Mouse (Mus musculus) MEL (cell line): ENCODE measurements around the gene Hfe. TPM values are rescaled to one million over a fixed set of nuclear protein-coding genes. Genes with fewer than 3 reads are reported as not detected.

Source experiments
- DNase-seq: peaks from one replicate; pipeline ENCODE4 v3.0.0; 2011; ENCODE audit warnings: low read depth, low spot score
- H3K27ac ChIP-seq: 2 replicates; pipeline ENCODE4 v1.5.1; 2012; ENCODE audit warnings: low read depth, mild to moderate bottlenecking, control low read depth, low read length, moderate library complexity; ENCODE audit not compliant: control insufficient read depth
- H3K27me3 ChIP-seq, 2 experiments: fragments of 150-350 bp in 1 of 2; sonication (generic) in 1 of 2; 2 replicates each; pipeline ENCODE4 v1.6.1; 2012; ENCODE audit warnings: low read length in 2 of 2, mild to moderate bottlenecking in 2 of 2, improper control_type of control experiment in 1 of 2, moderate library complexity in 1 of 2; ENCODE audit not compliant: insufficient read depth in 2 of 2, control insufficient read depth in 1 of 2
- H3K36me3 ChIP-seq, 2 experiments: 2 replicates each; pipeline ENCODE4 v1.6.1; 2012 to 2014; ENCODE audit warnings: low read length in 2 of 2, improper control_type of control experiment in 1 of 2, inconsistent platforms in 1 of 2, mild to moderate bottlenecking in 1 of 2; ENCODE audit not compliant: insufficient read depth in 2 of 2, control insufficient read depth in 1 of 2
- H3K4me1 ChIP-seq, 2 experiments: fragments of 150-350 bp in 1 of 2; sonication (generic) in 1 of 2; 2 replicates each; pipeline ENCODE4 v1.6.1; 2012; ENCODE audit warnings: low read length in 2 of 2, improper control_type of control experiment in 1 of 2, mild to moderate bottlenecking in 1 of 2; ENCODE audit not compliant: insufficient read depth in 2 of 2, control insufficient read depth in 1 of 2
- H3K4me3 ChIP-seq, 2 experiments: fragments of 150-350 bp in 1 of 2; sonication (generic) in 1 of 2; 2 replicates each; pipeline ENCODE4 v1.5.1; 2012; ENCODE audit warnings: low read depth in 2 of 2, low read length in 2 of 2, mild to moderate bottlenecking in 2 of 2, moderate library complexity in 2 of 2, control low read depth in 1 of 2, improper control_type of control experiment in 1 of 2; ENCODE audit not compliant: control insufficient read depth in 1 of 2, insufficient read depth in 1 of 2
- H3K79me2 ChIP-seq: 2 replicates; pipeline ENCODE4 v1.6.1; 2012; ENCODE audit warnings: mild to moderate bottlenecking, low read length, moderate library complexity; ENCODE audit not compliant: control insufficient read depth, poor library complexity, insufficient read depth
- H3K9ac ChIP-seq: 2 replicates; pipeline ENCODE4 v1.6.1; 2012; ENCODE audit warnings: low read depth, mild to moderate bottlenecking, control low read depth, low read length, moderate library complexity; ENCODE audit not compliant: control insufficient read depth, poor library complexity, severe bottlenecking
- H3K9me3 ChIP-seq: fragments of 150-350 bp; sonication (generic); replicated peaks from 2 replicates; pipeline ENCODE4 v1.6.1; 2012; ENCODE audit warnings: mild to moderate bottlenecking, low read length, improper control_type of control experiment, moderate library complexity; ENCODE audit not compliant: insufficient read depth
- BHLHE40 ChIP-seq: IDR thresholded peaks from 2 replicates; pipeline ENCODE4 v1.6.1; 2012; ENCODE audit warnings: low read depth, mild to moderate bottlenecking, inconsistent platforms, low read length, improper control_type of control experiment, borderline replicate concordance
- CHD1 ChIP-seq: IDR thresholded peaks from 2 replicates; pipeline ENCODE4 v1.6.1; 2012; ENCODE audit warnings: low read depth, mild to moderate bottlenecking, inconsistent platforms, low read length, improper control_type of control experiment
- CHD2 ChIP-seq: IDR thresholded peaks from 2 replicates; pipeline ENCODE4 v1.6.1; 2011; ENCODE audit warnings: low read length, improper control_type of control experiment
- CTCF ChIP-seq, 3 experiments: IDR thresholded peaks in 2 of 3; conservative IDR thresholded peaks in 1 of 3; 2 replicates each; pipeline ENCODE4 v1.5.1; 2011 to 2012; ENCODE audit warnings: low read length in 3 of 3, low read depth in 2 of 3, mild to moderate bottlenecking in 2 of 3, improper control_type of control experiment in 1 of 3, inconsistent platforms in 1 of 3, mixed read lengths in 1 of 3, moderate library complexity in 1 of 3; ENCODE audit not compliant: control insufficient read depth in 1 of 3, insufficient read depth in 1 of 3, poor library complexity in 1 of 3, severe bottlenecking in 1 of 3
- ETS1 ChIP-seq: IDR thresholded peaks from 2 replicates; pipeline ENCODE4 v1.6.1; 2012; ENCODE audit warnings: low read depth, mild to moderate bottlenecking, inconsistent platforms, low read length, improper control_type of control experiment, moderate library complexity
- GATA1 ChIP-seq: IDR thresholded peaks from 2 replicates; pipeline ENCODE4 v1.6.1; 2011; ENCODE audit warnings: low read depth, low read length, improper control_type of control experiment
- KAT2A ChIP-seq: conservative IDR thresholded peaks from 2 replicates; pipeline ENCODE4 v1.6.1; 2012; ENCODE audit warnings: low read depth, low read length, improper control_type of control experiment, inconsistent platforms
- MAZ ChIP-seq: IDR thresholded peaks from 2 replicates; pipeline ENCODE4 v1.6.1; 2012; ENCODE audit warnings: low read depth, mild to moderate bottlenecking, inconsistent platforms, low read length, improper control_type of control experiment
- MXI1 ChIP-seq: IDR thresholded peaks from 2 replicates; pipeline ENCODE4 v1.6.1; 2011; ENCODE audit warnings: mild to moderate bottlenecking, low read depth, low read length, improper control_type of control experiment
- NELFE ChIP-seq: IDR thresholded peaks from 2 replicates; pipeline ENCODE4 v1.6.1; 2011; ENCODE audit warnings: low read depth, low read length, improper control_type of control experiment
- NRF1 ChIP-seq: IDR thresholded peaks from 2 replicates; pipeline ENCODE4 v1.6.1; 2014; ENCODE audit warnings: low read depth, mild to moderate bottlenecking, inconsistent platforms, low read length, improper control_type of control experiment, moderate library complexity; ENCODE audit not compliant: poor library complexity, insufficient read depth, severe bottlenecking
- POLR2AphosphoS2 ChIP-seq: IDR thresholded peaks from 2 replicates; pipeline ENCODE4 v1.6.1; 2011; ENCODE audit warnings: low read length, improper control_type of control experiment
- POLR2AphosphoS5 ChIP-seq: IDR thresholded peaks from 2 replicates; pipeline ENCODE4 v1.6.1; 2012; ENCODE audit warnings: low read depth, borderline replicate concordance, mild to moderate bottlenecking, inconsistent platforms, low read length, moderate library complexity, mixed read lengths
- RAD21 ChIP-seq: IDR thresholded peaks from 2 replicates; pipeline ENCODE4 v1.6.1; 2011; ENCODE audit warnings: mild to moderate bottlenecking, low read depth, low read length, improper control_type of control experiment
- SMC3 ChIP-seq: IDR thresholded peaks from 2 replicates; pipeline ENCODE4 v1.6.1; 2011; ENCODE audit warnings: low read depth, low read length, improper control_type of control experiment
- TAL1 ChIP-seq: IDR thresholded peaks from 2 replicates; pipeline ENCODE4 v1.6.1; 2012; ENCODE audit warnings: mild to moderate bottlenecking, inconsistent platforms, low read length, moderate library complexity, mixed read lengths
- TBP ChIP-seq: IDR thresholded peaks from 2 replicates; pipeline ENCODE4 v1.8.0; 2011; ENCODE audit warnings: low read depth, low read length, improper control_type of control experiment
- TCF12 ChIP-seq: IDR thresholded peaks from 2 replicates; pipeline ENCODE4 v1.6.1; 2014; ENCODE audit warnings: low read depth, mild to moderate bottlenecking, inconsistent platforms, low read length, improper control_type of control experiment, moderate library complexity
- USF2 ChIP-seq, 2 experiments: IDR thresholded peaks; 2 replicates each; pipeline ENCODE4 v1.6.1; 2011 to 2012; ENCODE audit warnings: improper control_type of control experiment in 2 of 2, low read length in 2 of 2, borderline replicate concordance in 1 of 2, inconsistent platforms in 1 of 2, low read depth in 1 of 2, mild to moderate bottlenecking in 1 of 2; ENCODE audit not compliant: insufficient read depth in 1 of 2
- ZNF384 ChIP-seq: IDR thresholded peaks from 2 replicates; pipeline ENCODE4 v1.6.1; 2012; ENCODE audit warnings: low read depth, mild to moderate bottlenecking, inconsistent platforms, low read length, improper control_type of control experiment
- polyA plus RNA-seq, 2 experiments: library from polyadenylated mRNA; stranded (reverse) in 1 of 2; unstranded in 1 of 2; fragments of >175 nt in 1 of 2; fragments of >200 nt in 1 of 2; gene quantifications; 2 replicates each; pipeline versions ENCODE4 v1.2.1 to v1.2.4; 2012; ENCODE audit warnings: low replicate concordance in 2 of 2, low read depth in 1 of 2; ENCODE audit not compliant: insufficient read length in 2 of 2, insufficient read depth in 1 of 2, missing spikeins in 1 of 2
- total RNA-seq: library from RNA; depleted of rRNA; stranded (reverse); fragments of 300-350 nt; gene quantifications from 2 replicates; pipeline ENCODE4 v1.2.3, GENCODE M21; 2012; rRNA removed

Hfe gene
- total RNA-seq (not detected in 2 replicates), polyA plus RNA-seq (not detected)

GRCm38 (mm10) chr13:23710374-23711089 is at the start of gene Hfe:
Gene Hfe (minus strand): TSS chr13:23710854.
- Histone ChIP-seq H3K79me2 (no peaks in the 10 kb centered on the region), H3K9ac (no peak within 1 kb of the TSS), H3K27me3 (no peaks in the 10 kb centered on the region), H3K27ac (no peak within 1 kb of the TSS), H3K4me1 (peaks cover 2 to 16% of the 10 kb centered on the region in 2 experiments), H3K4me3 (no peak within 1 kb of the TSS), H3K9me3 (no peaks in the 10 kb centered on the region), H3K36me3 (peaks cover 0 to 13% of the 10 kb centered on the region in 2 experiments; a peak in 2 of 4 replicates)
- TF ChIP-seq KAT2A (no peak), NELFE (no peak), USF2 (IDR thresholded peaks at IDR 0.05; ENCODE audit: borderline replicate concordance in 1 of 2, insufficient read depth in 1 of 2, low read depth in 1 of 2, low read length in 2 of 2) (no peak), ZNF384 (no peak), TAL1 (no peak), MAZ (no peak), POLR2AphosphoS2 (no peak), TBP (no peak), NRF1 (no peak), MXI1 (no peak), POLR2AphosphoS5 (no peak), ETS1 (no peak), TCF12 (no peak), RAD21 (no peak), SMC3 (no peak), CHD2 (no peak), CHD1 (no peak), CTCF (IDR thresholded peaks at IDR 0.05 in 2 of 3, conservative IDR thresholded peaks at IDR 0.05 in 1 of 3; ENCODE audit: control insufficient read depth in 1 of 3, insufficient read depth in 1 of 3, low read depth in 2 of 3, low read length in 3 of 3, poor library complexity in 1 of 3, severe bottlenecking in 1 of 3) (no peak), BHLHE40 (no peak)
- DNase-seq, result no peak

GRCm38 (mm10) chr13:23759916-23760239 is 49.2 kb upstream of the Hfe start:
- Histone ChIP-seq H3K79me2 (no peaks in the 10 kb centered on the region; the same call in 1 of the 2 replicates), H3K9ac (peak overlapping the region; percentile 81), H3K9me3 (no peaks in the 10 kb centered on the region), H3K4me3 (peak overlapping the region in 1 of 2 experiments; percentile 27; a peak in 2 of 4 replicates), H3K4me1 (peaks cover 0 to 19% of the 10 kb centered on the region in 2 experiments; a peak in 2 of 4 replicates), H3K27me3 (no peaks in the 10 kb centered on the region), H3K36me3 (peaks cover 0 to 47% of the 10 kb centered on the region in 2 experiments; a peak in 2 of 4 replicates), H3K27ac (peak overlapping the region; percentile 97)
- no peak for DNase-seq
- 0 out of 6 replicates have a peak, but pooled peaks of 1 of the 3 experiments have one; percentile 31 for TF ChIP-seq CTCF (IDR thresholded peaks at IDR 0.05 in 2 of 3, conservative IDR thresholded peaks at IDR 0.05 in 1 of 3; ENCODE audit: control insufficient read depth in 1 of 3, insufficient read depth in 1 of 3, low read depth in 2 of 3, low read length in 3 of 3, poor library complexity in 1 of 3, severe bottlenecking in 1 of 3)
- no peak for TF ChIP-seq GATA1
